Comparison of ENCODE assay signal across 8 mouse cellular contexts in the genomic region with DNA sequence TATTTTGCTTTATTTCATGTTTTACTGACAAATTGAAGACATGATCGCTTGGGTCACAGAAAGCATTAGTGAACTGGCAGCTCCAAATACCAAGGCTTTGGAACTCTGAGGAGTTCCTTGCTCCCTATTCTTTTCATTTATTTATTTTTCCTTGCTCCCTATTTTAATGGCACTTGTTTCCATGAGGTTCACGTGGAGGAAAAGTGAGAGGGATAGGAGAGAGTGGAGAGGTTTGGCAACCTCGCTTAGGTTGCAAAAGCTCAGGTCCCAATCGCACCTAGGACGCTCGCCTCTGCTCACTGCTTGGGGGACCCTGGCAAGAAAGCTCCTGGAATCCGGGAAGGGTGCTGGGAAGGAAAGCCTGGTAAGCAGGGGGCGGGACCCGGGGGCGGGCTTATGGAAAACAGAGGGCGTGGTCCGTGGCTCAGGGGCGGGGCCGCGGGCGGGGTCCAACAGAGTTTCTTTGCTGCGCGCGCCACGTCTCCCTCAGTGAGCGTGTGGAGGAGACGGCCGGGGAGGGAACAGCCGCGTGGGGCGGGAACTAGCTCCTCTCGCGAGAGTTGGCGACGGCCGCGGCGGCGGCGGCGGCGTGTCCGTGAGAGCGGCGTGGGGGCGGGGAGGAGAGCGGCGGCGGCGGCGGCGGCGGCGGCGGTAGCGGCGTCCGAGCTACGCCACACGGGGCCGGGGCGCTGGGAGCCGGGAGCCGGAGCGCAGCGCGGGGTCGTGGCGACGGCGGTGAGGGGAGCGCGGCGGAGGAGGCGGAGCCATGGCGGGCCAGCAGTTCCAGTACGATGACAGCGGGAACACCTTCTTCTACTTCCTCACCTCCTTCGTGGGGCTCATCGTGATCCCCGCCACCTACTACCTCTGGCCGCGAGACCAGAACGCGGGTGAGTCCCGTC. TPM values are rescaled to one million over a fixed set of nuclear protein-coding genes. Genes with fewer than 3 reads are reported as not detected.
DNase-seq lines count a peak whose midpoint lies in the region; ATAC-seq lines count a peak whose summit lies in the region.

A gene (plus strand): TSS at position 498 of the 902 bp plus-strand sequence.

- no peaks in the 10 kb centered on the region for H3K27me3 ChIP-seq in heart, embryonic 10.5 days (ENCODE audit: insufficient read depth, poor library complexity, severe bottlenecking)
- H3K27me3 ChIP-seq in kidney, embryonic 15.5 days = no peaks in the 10 kb centered on the region

- DNase-seq in B cell, adult 2 months = peak; percentile 97 to 98
- peak; percentile 98 for DNase-seq in brain, adult 2 months (ENCODE audit: low read depth, low spot score)
- peak; percentile 99 for DNase-seq in heart, embryonic 10.5 days (ENCODE audit: low spot score)
- peak; percentile 98 for DNase-seq in liver
- peak; percentile 97 to 99 for DNase-seq in spleen, postnatal 4 days (ENCODE audit: low spot score in 2 of 2)

- peak within 1 kb of the TSS; percentile 99 for H3K27ac ChIP-seq in heart, embryonic 10.5 days
- peak within 1 kb of the TSS; percentile 94 for H3K27ac ChIP-seq in kidney, embryonic 15.5 days

- H3K9ac ChIP-seq in kidney, embryonic 15.5 days = peak within 1 kb of the TSS; percentile 97

- H3K36me3 ChIP-seq in heart, embryonic 10.5 days = no peaks in the 10 kb centered on the region
- no peaks in the 10 kb centered on the region for H3K36me3 ChIP-seq in kidney, embryonic 15.5 days

- H3K4me3 ChIP-seq in heart, embryonic 10.5 days = peak within 1 kb of the TSS; percentile 98
- peak within 1 kb of the TSS; percentile 96 for H3K4me3 ChIP-seq in kidney, embryonic 15.5 days (replicated peaks)

- H3K9me3 ChIP-seq in heart, embryonic 10.5 days = no peaks in the 10 kb centered on the region
- H3K9me3 ChIP-seq in kidney, embryonic 15.5 days (replicated peaks) = no peaks in the 10 kb centered on the region

- peaks cover 15% of the 10 kb centered on the region for H3K4me1 ChIP-seq in heart, embryonic 10.5 days
- H3K4me1 ChIP-seq in kidney, embryonic 15.5 days = peaks cover 24% of the 10 kb centered on the region

- H3K4me2 ChIP-seq in kidney, embryonic 15.5 days = peak within 1 kb of the TSS; percentile 69

- under 1% methylated on average over 80 of the region's 81 CpGs for WGBS in heart, embryonic 10.5 days
- WGBS in kidney, embryonic 15.5 days = under 1% methylated on average over 72 of the region's 81 CpGs

- ATAC-seq in erythroblast, adult 5-6 weeks (replicated peaks; ENCODE audit: low FRiP score, poor library complexity, severe bottlenecking) = peak; percentile 97
- peak; percentile 98 for ATAC-seq in kidney, embryonic 15.5 days (replicated peaks; ENCODE audit: low FRiP score)
- peak; percentile 91 for ATAC-seq in monocyte, adult 5-6 weeks (replicated peaks; ENCODE audit: insufficient number of reproducible peaks, low FRiP score, low TSS enrichment, poor library complexity, severe bottlenecking)

RNA-seq across cellular contexts. Expression of the gene that starts here (rescaled TPM):
- total RNA-seq in erythroblast, adult 5-6 weeks (2015; ENCODE audit: low replicate concordance) = 10.9 and 12.5 TPM in 2 replicates
- total RNA-seq in erythroblast, adult 5-6 weeks (2017; ENCODE audit: low replicate concordance) = 9.5 and 13.7 TPM in 2 replicates
- polyA plus RNA-seq in heart, embryonic 10.5 days (2016; fragmentation: Nextera tagmentation; extraction: Ambion mirVana) = 18.6 and 28.4 TPM in 2 replicates
- polyA plus RNA-seq in kidney, embryonic 15.5 days (2015; fragmentation: Nextera tagmentation; extraction: Ambion mirVana) = 23.6 and 25.1 TPM in 2 replicates
- 40.7 to 60.1 TPM (median 45.8 TPM) in 3 replicates for total RNA-seq in monocyte, adult 5-6 weeks (2017)

Comparison
In these comparisons a context has a peak if more than half of its experiments do, and no peak if none do; other contexts are left out.
1. Peak in every context shown above with its lines: DNase-seq, ATAC-seq, H3K4me3 ChIP-seq and H3K27ac ChIP-seq.